Mouse (Mus musculus) C2C12 (cell line): ENCODE data around the gene Tmigd1. TPM values are rescaled to one million over a fixed set of nuclear protein-coding genes. Genes with fewer than 3 reads are reported as not detected.

Experiments used
- H3K27me3 ChIP-seq: one replicate; pipeline ENCODE4 v1.6.1; 2011; ENCODE audit not compliant: control insufficient read depth, insufficient read depth, insufficient read length
- H3K36me3 ChIP-seq: one replicate; pipeline ENCODE4 v1.6.1; 2011; ENCODE audit not compliant: control insufficient read depth, insufficient read depth
- H3K4me3 ChIP-seq: one replicate; pipeline ENCODE4 v1.5.1; 2011; ENCODE audit warnings: mild to moderate bottlenecking, control low read depth; ENCODE audit not compliant: poor library complexity, insufficient read depth, severe bottlenecking
- H3K79me2 ChIP-seq: one replicate; pipeline ENCODE4 v1.6.1; 2011; ENCODE audit not compliant: control insufficient read depth, insufficient read depth
- H3K79me3 ChIP-seq: one replicate; pipeline ENCODE4 v1.6.1; 2011; ENCODE audit warnings: low read depth, control low read depth
- H3ac ChIP-seq: one replicate; pipeline ENCODE3; 2011; ENCODE audit warnings: low read depth; ENCODE audit not compliant: control insufficient read depth, insufficient read length
- CEBPB ChIP-seq: IDR thresholded peaks from one replicate; pipeline ENCODE4 v1.6.1; 2011; ENCODE audit warnings: low read depth, mild to moderate bottlenecking, control low read depth, moderate library complexity
- CTCF ChIP-seq: IDR thresholded peaks from one replicate; pipeline ENCODE4 v1.5.1; 2011; ENCODE audit not compliant: control insufficient read depth, insufficient read depth, insufficient read length
- FOSL1 ChIP-seq: IDR thresholded peaks from one replicate; pipeline ENCODE4 v1.8.0; 2011; ENCODE audit warnings: mild to moderate bottlenecking, low read length; ENCODE audit not compliant: poor library complexity, insufficient read depth, severe bottlenecking
- MAX ChIP-seq: IDR thresholded peaks from one replicate; pipeline ENCODE4 v1.6.1; 2011; ENCODE audit warnings: mild to moderate bottlenecking, control low read depth
- MYOD1 ChIP-seq: IDR thresholded peaks from one replicate; pipeline ENCODE4 v1.6.1; 2011; ENCODE audit warnings: low read depth; ENCODE audit not compliant: control insufficient read depth, insufficient read length
- MYOG ChIP-seq: IDR thresholded peaks from one replicate; pipeline ENCODE4 v1.6.1; 2011; ENCODE audit not compliant: control insufficient read depth, insufficient read length; ENCODE audit errors: extremely low read depth
- USF1 ChIP-seq: IDR thresholded peaks from one replicate; pipeline ENCODE4 v1.6.1; 2011; ENCODE audit warnings: low read depth, mild to moderate bottlenecking, control low read depth, moderate library complexity
- long read RNA-seq, 2 experiments: library from polyadenylated mRNA; unstranded; transcript quantifications; one replicate each; pipeline ENCODE4 v2.0.0; 2019 to 2020
- polyA plus RNA-seq: library from polyadenylated mRNA; unstranded; fragments of >200 nt; fragmentation: generic; extraction: Trizol; gene quantifications from one replicate; pipeline ENCODE4 v1.2.1, GENCODE M21; 2012; ENCODE audit warnings: missing spikeins

The Tmigd1 gene
- polyA plus RNA-seq: not detected
- long read RNA-seq, experiment 1: 0 reads
- long read RNA-seq, experiment 2: 0 reads

GRCm38 (mm10) chr11:76901579-76902361 lies at the start of gene Tmigd1:
Tmigd1 (plus strand) TSS chr11:76902159.
- no peak within 1 kb of the TSS for H3ac ChIP-seq

GRCm38 (mm10) chr11:76854475-76855341 lies 47.3 kb upstream of the Tmigd1 start:
- TF ChIP-seq MAX (no peak), MYOD1 (peak; percentile 79)
- H3K4me3 ChIP-seq: no peak overlapping the region
- H3K79me2 ChIP-seq: no peaks in the 10 kb centered on the region

More at GRCm38 (mm10) chr11:76901579-76902361, at the start of gene Tmigd1:
- no peaks in the 10 kb centered on the region for H3K36me3 ChIP-seq
- H3K4me3 ChIP-seq: no peak within 1 kb of the TSS
- H3K79me3 ChIP-seq: no peaks in the 10 kb centered on the region
- no peak for TF ChIP-seq FOSL1
- TF ChIP-seq MYOD1: no peak
- no peak for TF ChIP-seq CEBPB
- no peak for TF ChIP-seq USF1
- no peak for TF ChIP-seq CTCF
- TF ChIP-seq MYOG: no peak
- TF ChIP-seq MAX: no peak
- no peaks in the 10 kb centered on the region for H3K79me2 ChIP-seq
- no peaks in the 10 kb centered on the region for H3K27me3 ChIP-seq

GRCm38 (mm10) chr11:76856601-76857000 lies 45.4 kb upstream of the Tmigd1 start:
- no peaks in the 10 kb centered on the region for H3K79me2 ChIP-seq
- H3K27me3 ChIP-seq: no peaks in the 10 kb centered on the region
- H3K79me3 ChIP-seq: no peaks in the 10 kb centered on the region
- H3K36me3 ChIP-seq: no peaks in the 10 kb centered on the region
- no peak overlapping the region for H3ac ChIP-seq
- no peak for TF ChIP-seq MAX
- no peak overlapping the region for H3K4me3 ChIP-seq

More at GRCm38 (mm10) chr11:76854475-76855341, 47.3 kb upstream of the Tmigd1 start:
- H3K79me3 ChIP-seq: no peaks in the 10 kb centered on the region
- no peak overlapping the region for H3ac ChIP-seq
- H3K27me3 ChIP-seq: no peaks in the 10 kb centered on the region
- H3K36me3 ChIP-seq: no peaks in the 10 kb centered on the region

GRCm38 (mm10) chr11:76857111-76857510 lies 44.8 kb upstream of the Tmigd1 start:
- H3K27me3 ChIP-seq: no peaks in the 10 kb centered on the region
- H3K4me3 ChIP-seq: no peak overlapping the region
- no peaks in the 10 kb centered on the region for H3K79me3 ChIP-seq
- H3K36me3 ChIP-seq: no peaks in the 10 kb centered on the region
- no peaks in the 10 kb centered on the region for H3K79me2 ChIP-seq
- no peak overlapping the region for H3ac ChIP-seq
- TF ChIP-seq FOSL1 (no peak), MYOG (no peak), USF1 (no peak), MYOD1 (peak; percentile 84)

GRCm38 (mm10) chr11:76858781-76859180 lies 43.2 kb upstream of the Tmigd1 start:
- Histone ChIP-seq H3K79me3 (no peaks in the 10 kb centered on the region), H3ac (no peak overlapping the region), H3K27me3 (no peaks in the 10 kb centered on the region), H3K4me3 (no peak overlapping the region), H3K36me3 (no peaks in the 10 kb centered on the region), H3K79me2 (no peaks in the 10 kb centered on the region)
- no peak for TF ChIP-seq FOSL1
- TF ChIP-seq CEBPB: no peak
- no peak for TF ChIP-seq MYOD1
- no peak for TF ChIP-seq MYOG
- no peak for TF ChIP-seq USF1
- TF ChIP-seq CTCF: no peak
- no peak for TF ChIP-seq MAX

- Histone ChIP-seq H3K36me3 (no peaks in the 10 kb centered on the region), H3K4me3 (no peak overlapping the region), H3K79me2 (no peaks in the 10 kb centered on the region), H3ac (no peak overlapping the region), H3K79me3 (no peaks in the 10 kb centered on the region), H3K27me3 (no peaks in the 10 kb centered on the region)
- TF ChIP-seq MAX (no peak), MYOD1 (no peak), USF1 (no peak), CEBPB (no peak), MYOG (no peak)
Observed at GRCm38 (mm10) chr11:76859261-76859660, 42.7 kb upstream of the Tmigd1 start.
